Mouse (Mus musculus) spleen, postnatal 14 days (tissue): Measurements from ENCODE around the gene Slco1a6.

Experiments used
- DNase-seq, 2 experiments: peaks; one replicate each; pipeline ENCODE4 v3.0.0; 2021 to 2022; ENCODE audit warnings: low spot score in 2 of 2

The Slco1a6 gene

GRCm38 (mm10) chr6:142040306-142041175 lies 167.8 kb downstream of the Slco1a6 start:
- DNase-seq: no peak

- no peak for DNase-seq
Measured at GRCm38 (mm10) chr6:142035771-142036170, 172.6 kb downstream of the Slco1a6 start.
